Mouse (Mus musculus): Measurements from ENCODE around the gene Ttll12. TPM values are rescaled to one million over a fixed set of nuclear protein-coding genes. Genes with fewer than 3 reads are reported as not detected.
A peak's percentile ranks its signal among the peaks of the same experiment; 100 is the strongest.

The Ttll12 gene
- total RNA-seq, 2 experiments from 2014 or later: 12.4 to 12.6 TPM

DNA sequence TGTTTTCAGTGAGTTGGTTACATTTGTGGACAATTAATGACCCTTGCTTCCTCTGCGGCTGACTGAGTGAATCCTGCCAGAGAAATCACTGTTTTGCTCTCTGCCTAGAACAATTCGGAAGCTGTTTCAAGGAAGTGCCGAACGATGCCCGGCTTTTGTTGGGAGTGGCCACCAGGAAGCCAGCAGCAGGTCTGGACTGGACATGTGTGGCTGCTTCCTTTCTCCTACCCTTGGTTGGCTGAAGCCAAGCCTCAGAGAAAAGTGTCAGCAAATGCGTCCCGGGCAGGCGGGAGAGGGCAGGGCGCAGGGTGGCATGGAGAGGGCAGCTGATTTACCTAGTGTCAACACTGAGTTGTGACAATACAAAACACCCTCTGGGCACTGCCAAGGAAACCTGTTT lies 64.7 kb downstream of the Ttll12 start:
- no peak for DNase-seq (ENCODE audit: extremely low spot score in 1 of 2, low spot score in 2 of 2)

GRCm38 (mm10) chr15:83529765-83530164 lies 65.2 kb downstream of the Ttll12 start:
- intact Hi-C loops (cut with DNase I): no loop called here
- no peak for DNase-seq (ENCODE audit: extremely low spot score in 1 of 2, low spot score in 2 of 2)
- H3K4me3 ChIP-seq: no peak overlapping the region
- TF ChIP-seq CTCF (IDR thresholded peaks at IDR 0.05): no peak
- no peak overlapping the region for H3K27ac ChIP-seq

More for the DNA sequence above, 64.7 kb downstream of the Ttll12 start:
- Histone ChIP-seq H3K4me3 (no peak overlapping the region), H3K27ac (no peak overlapping the region)
- intact Hi-C loops (cut with DNase I): no loop called here
- TF ChIP-seq CTCF (IDR thresholded peaks at IDR 0.05): no peak

- no peak overlapping the region for H3K27ac ChIP-seq
- H3K4me3 ChIP-seq: no peak overlapping the region
- DNase-seq (ENCODE audit: extremely low spot score in 1 of 2, low spot score in 2 of 2): no peak
- no peak for TF ChIP-seq CTCF (IDR thresholded peaks at IDR 0.05)
- intact Hi-C loops (cut with DNase I): no loop called here
Measured at GRCm38 (mm10) chr15:83528892-83529291, 66.1 kb downstream of the Ttll12 start.

DNA sequence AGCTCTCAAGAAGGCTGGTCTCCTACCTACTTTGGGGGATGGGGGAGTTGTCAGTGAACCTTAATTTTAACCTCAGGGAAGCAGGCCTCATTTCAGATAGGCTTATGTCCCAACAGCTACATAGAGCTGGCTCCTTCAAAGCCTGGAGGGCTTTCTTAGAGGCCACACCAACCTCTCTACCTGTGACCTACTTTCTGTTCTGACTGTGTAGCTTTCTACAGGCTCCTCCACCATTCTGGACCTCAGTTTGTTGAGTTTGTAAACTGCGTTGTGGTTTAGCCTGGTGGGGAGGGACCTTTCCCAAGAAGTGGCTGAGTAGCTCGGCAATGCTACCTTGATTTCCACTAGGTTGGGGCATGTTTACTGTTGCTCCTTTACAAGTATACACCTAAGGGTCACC lies 67.2 kb downstream of the Ttll12 start:
- intact Hi-C loops (cut with DNase I): no loop called here
- DNase-seq (ENCODE audit: extremely low spot score in 1 of 2, low spot score in 2 of 2): no peak
- TF ChIP-seq CTCF (IDR thresholded peaks at IDR 0.05): no peak
- no peak overlapping the region for H3K4me3 ChIP-seq
- H3K27ac ChIP-seq: no peak overlapping the region

- no peak overlapping the region for H3K27ac ChIP-seq
- no peak for DNase-seq (ENCODE audit: extremely low spot score in 1 of 2, low spot score in 2 of 2)
- intact Hi-C loops (cut with DNase I): no loop called here
- no peak for TF ChIP-seq CTCF (IDR thresholded peaks at IDR 0.05)
- peak overlapping the region; percentile 50 for H3K4me3 ChIP-seq
Measured at GRCm38 (mm10) chr15:83527092-83527437, 67.9 kb downstream of the Ttll12 start.

DNA sequence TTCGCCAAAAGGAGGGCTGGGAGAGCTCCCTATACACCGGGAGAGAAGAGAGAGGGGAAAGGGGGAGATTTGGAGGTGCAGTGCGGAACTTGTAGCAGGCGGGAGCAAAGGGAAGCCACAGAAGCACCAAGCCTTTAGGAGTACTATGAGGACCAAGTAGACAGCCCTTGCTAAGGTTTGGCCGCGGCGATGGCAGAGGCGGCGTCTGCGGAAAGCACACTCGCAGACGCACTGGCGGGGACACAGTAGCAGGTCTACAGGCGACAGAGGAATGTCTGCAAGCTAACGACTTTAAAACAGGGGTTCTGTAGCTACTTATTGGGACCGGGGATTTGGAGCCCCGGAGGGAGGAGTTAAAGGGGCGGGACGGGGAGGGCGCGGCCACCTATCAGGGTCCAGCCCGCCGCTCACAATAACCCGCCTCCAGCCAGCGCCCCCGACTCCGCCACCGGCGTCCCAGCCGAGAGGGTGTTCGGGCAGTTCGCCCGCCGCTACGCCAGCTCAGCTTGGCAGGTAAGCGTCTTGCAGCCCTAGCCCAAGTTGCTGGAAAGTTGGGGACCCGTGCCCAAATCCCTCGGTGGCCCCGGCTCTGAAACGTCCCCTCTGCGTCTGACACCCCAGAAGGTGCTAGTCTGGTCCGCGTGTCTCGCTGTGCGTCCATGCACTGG lies 68.4 kb downstream of the Ttll12 start, which contains the start of gene Bik:
TSS of gene Bik (plus strand) at position 439 of the 668 bp plus-strand sequence.
- DNase-seq (ENCODE audit: extremely low spot score in 1 of 2, low spot score in 2 of 2): no peak
- Histone ChIP-seq H3K4me3 (peak within 1 kb of the TSS; percentile 50), H3K27ac (no peak within 1 kb of the TSS)
- TF ChIP-seq CTCF (IDR thresholded peaks at IDR 0.05): no peak
- intact Hi-C loops (cut with DNase I): no loop called here

Other genes with a start within 250 kb of the Ttll12 start
- gene Arfgap3, start 244.9 kb downstream of the Ttll12 start, total RNA-seq (2021): 10 to 100 TPM; 19.5 to 21.5 TPM
- gene Pacsin2, start 130.6 kb downstream of the Ttll12 start, total RNA-seq (2021): 100 to 1,000 TPM in 1 of 2 experiments, 10 to 100 TPM in 1; 97.4 to 102 TPM
- 10 to 100 TPM; 45.5 to 54.9 TPM for gene Ttll1, start 84.3 kb downstream of the Ttll12 start, total RNA-seq (2021)
- under 1 TPM in 1 of 2 experiments, not detected in 1; 0.70 TPM for gene Bik, start 68.3 kb downstream of the Ttll12 start, total RNA-seq (2021)
- 1 to 10 TPM; 5.6 to 7.9 TPM for gene Tspo, start 31.6 kb downstream of the Ttll12 start, total RNA-seq (2021)
- gene Mcat, start 31.4 kb downstream of the Ttll12 start, total RNA-seq (2021): 10 to 100 TPM; 19.0 to 26.9 TPM
- gene Scube1, start 129.9 kb upstream of the Ttll12 start, total RNA-seq (2021): 10 to 100 TPM; 72.2 to 74.2 TPM
- gene Mpped1, start 184.3 kb upstream of the Ttll12 start, total RNA-seq (2021): 100 to 1,000 TPM; 201 to 208 TPM

All from left cerebral cortex, adult 2 months (tissue).